Mouse (Mus musculus) G1E (cell line): ENCODE results near the gene Tnrc18. TPM values are rescaled to one million over a fixed set of nuclear protein-coding genes. Genes with fewer than 3 reads are reported as not detected.

ENCODE experiments used
- ATAC-seq: 2 replicates; pipeline ENCODE4 v1.8.0; 2016; ENCODE audit warnings: mild to moderate bottlenecking; ENCODE audit not compliant: insufficient number of reproducible peaks, poor library complexity, low FRiP score, severe bottlenecking; ENCODE audit errors: extremely low read depth
- DNase-seq: peaks from one replicate; pipeline ENCODE4 v3.0.0; 2012; ENCODE audit warnings: low spot score
- H3K27me3 ChIP-seq: 2 replicates; pipeline ENCODE4 v1.6.1; 2012; ENCODE audit warnings: mild to moderate bottlenecking, low read length, inconsistent platforms; ENCODE audit not compliant: insufficient read depth
- H3K36me3 ChIP-seq: replicated peaks from 2 replicates; pipeline ENCODE3; 2012; ENCODE audit warnings: mild to moderate bottlenecking, inconsistent platforms
- H3K4me1 ChIP-seq: 2 replicates; pipeline ENCODE4 v1.6.1; 2012; ENCODE audit warnings: low read depth, low read length, inconsistent platforms, mixed read lengths; ENCODE audit not compliant: insufficient read depth
- H3K4me3 ChIP-seq: 2 replicates; pipeline ENCODE4 v1.5.1; 2012; ENCODE audit warnings: low read depth, mild to moderate bottlenecking, inconsistent platforms, low read length, moderate library complexity, mixed read lengths
- H3K9me3 ChIP-seq: replicated peaks from 2 replicates; pipeline ENCODE4 v1.6.1; 2012; ENCODE audit warnings: inconsistent platforms
- CTCF ChIP-seq: IDR thresholded peaks from 2 replicates; pipeline ENCODE4 v1.5.1; 2012; ENCODE audit warnings: low read depth, low read length, inconsistent platforms, mixed read lengths
- GATA1 ChIP-seq: IDR thresholded peaks from 2 replicates; pipeline ENCODE4 v1.6.1; 2012; ENCODE audit warnings: borderline replicate concordance, low read length, inconsistent platforms, mixed read lengths
- GATA2 ChIP-seq: IDR thresholded peaks from 2 replicates; pipeline ENCODE4 v1.6.1; 2012; ENCODE audit warnings: low read depth, low read length, inconsistent platforms, borderline replicate concordance
- POLR2AphosphoS5 ChIP-seq: IDR thresholded peaks from 2 replicates; pipeline ENCODE4 v1.6.1; 2012; ENCODE audit warnings: low read depth, low read length, inconsistent platforms; ENCODE audit not compliant: insufficient replicate concordance
- TAL1 ChIP-seq: conservative IDR thresholded peaks from 2 replicates; pipeline ENCODE4 v1.6.1; 2012; ENCODE audit warnings: low read depth, low read length, inconsistent platforms, mixed read lengths
- polyA plus RNA-seq: library from polyadenylated mRNA; stranded (reverse); fragments of >175 nt; gene quantifications from 2 replicates; pipeline ENCODE4 v1.2.3, GENCODE M21; 2012
- total RNA-seq, 2 experiments: library from RNA; stranded (forward) in 1 of 2; stranded (reverse) in 1 of 2; fragments of 200-1000 nt in 1 of 2; fragments of >200 nt in 1 of 2; fragmentation: Nextera tagmentation in 1 of 2; gene quantifications; 2 replicates each; pipeline ENCODE4 v1.2.3; 2014 to 2017

Tnrc18 gene
- total and polyA plus RNA-seq, 3 experiments: 5.4 to 81.6 (median 36.3) TPM

GRCm38 (mm10) chr5:142820276-142821265, 3.1 kb upstream of the Tnrc18 start:
- H3K4me3 ChIP-seq: peak overlapping the region; percentile 73
- H3K36me3 ChIP-seq: no peaks in the 10 kb centered on the region
- DNase-seq (peak; percentile 47), ATAC-seq (no peak)
- peaks cover 11% of the 10 kb centered on the region for H3K9me3 ChIP-seq
- TF ChIP-seq TAL1 (no peak), POLR2AphosphoS5 (no peak), GATA1 (no peak)
- H3K27me3 ChIP-seq: peaks cover 74% of the 10 kb centered on the region
- H3K4me1 ChIP-seq: peaks cover 60% of the 10 kb centered on the region

- Histone ChIP-seq H3K36me3 (no peaks in the 10 kb centered on the region), H3K4me1 (peaks cover 62% of the 10 kb centered on the region), H3K4me3 (peak overlapping the region; percentile 73), H3K27me3 (peaks cover 82% of the 10 kb centered on the region), H3K9me3 (peaks cover 21% of the 10 kb centered on the region)
- ATAC-seq: no peak
- peak; percentile 33 for DNase-seq
- no peak for TF ChIP-seq CTCF
- TF ChIP-seq GATA2: no peak
- TF ChIP-seq POLR2AphosphoS5: no peak
These were observed 2.2 kb upstream of the Tnrc18 start for GRCm38 (mm10) chr5:142819385-142820275.

DNA sequence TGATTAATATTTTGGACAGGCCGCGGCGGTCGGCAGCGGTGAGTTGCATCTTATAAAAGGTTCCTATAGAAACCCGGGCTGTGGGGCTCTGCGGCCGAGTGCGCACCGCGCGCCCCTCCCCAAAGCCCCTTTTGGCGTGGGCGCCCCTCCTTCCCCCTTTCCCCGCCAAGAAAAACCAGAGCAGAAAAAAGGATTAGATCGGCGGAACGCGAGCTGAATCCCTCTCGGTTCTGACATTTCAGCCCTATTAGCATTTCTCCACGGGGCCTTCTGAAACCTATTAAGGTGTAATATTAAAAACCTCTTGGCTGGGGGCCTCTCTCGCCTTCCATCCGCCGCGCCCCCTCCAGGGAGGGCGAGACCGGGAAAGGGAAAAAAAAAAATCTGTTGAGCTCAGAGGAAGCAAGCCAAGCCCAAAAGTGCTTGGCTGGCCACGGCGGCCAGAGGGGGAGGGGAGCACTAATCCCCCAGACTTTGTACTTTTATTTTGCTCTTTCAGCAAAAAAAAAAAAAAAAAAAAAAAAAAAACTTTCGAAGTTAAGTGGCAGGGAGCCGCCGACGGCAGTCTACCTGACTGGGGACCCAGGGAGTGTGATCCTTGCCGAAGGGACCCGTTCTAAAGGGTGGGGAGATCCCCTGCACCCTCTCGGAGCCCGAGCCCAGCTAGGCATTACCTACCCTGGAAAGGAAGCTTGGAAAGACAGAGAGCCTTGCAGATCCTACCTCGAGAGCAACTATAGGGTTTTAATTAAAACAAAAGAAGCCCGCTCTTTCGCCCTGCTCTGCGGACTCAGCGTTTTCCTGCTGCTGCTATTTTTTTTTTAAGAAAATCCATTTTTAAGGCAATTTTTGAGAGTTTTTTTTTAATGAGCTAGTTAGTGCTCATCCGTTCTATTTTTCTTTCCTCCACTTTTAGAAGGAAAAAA, 1.2 kb upstream of the Tnrc18 start:
- Histone ChIP-seq H3K36me3 (no peaks in the 10 kb centered on the region), H3K4me3 (peak overlapping the region; percentile 73), H3K27me3 (peaks cover 86% of the 10 kb centered on the region), H3K9me3 (peaks cover 26% of the 10 kb centered on the region), H3K4me1 (peaks cover 57% of the 10 kb centered on the region)
- TF ChIP-seq GATA1 (no peak), CTCF (no peak), POLR2AphosphoS5 (no peak), GATA2 (no peak), TAL1 (no peak)
- no peak for ATAC-seq
- DNase-seq: no peak

DNA sequence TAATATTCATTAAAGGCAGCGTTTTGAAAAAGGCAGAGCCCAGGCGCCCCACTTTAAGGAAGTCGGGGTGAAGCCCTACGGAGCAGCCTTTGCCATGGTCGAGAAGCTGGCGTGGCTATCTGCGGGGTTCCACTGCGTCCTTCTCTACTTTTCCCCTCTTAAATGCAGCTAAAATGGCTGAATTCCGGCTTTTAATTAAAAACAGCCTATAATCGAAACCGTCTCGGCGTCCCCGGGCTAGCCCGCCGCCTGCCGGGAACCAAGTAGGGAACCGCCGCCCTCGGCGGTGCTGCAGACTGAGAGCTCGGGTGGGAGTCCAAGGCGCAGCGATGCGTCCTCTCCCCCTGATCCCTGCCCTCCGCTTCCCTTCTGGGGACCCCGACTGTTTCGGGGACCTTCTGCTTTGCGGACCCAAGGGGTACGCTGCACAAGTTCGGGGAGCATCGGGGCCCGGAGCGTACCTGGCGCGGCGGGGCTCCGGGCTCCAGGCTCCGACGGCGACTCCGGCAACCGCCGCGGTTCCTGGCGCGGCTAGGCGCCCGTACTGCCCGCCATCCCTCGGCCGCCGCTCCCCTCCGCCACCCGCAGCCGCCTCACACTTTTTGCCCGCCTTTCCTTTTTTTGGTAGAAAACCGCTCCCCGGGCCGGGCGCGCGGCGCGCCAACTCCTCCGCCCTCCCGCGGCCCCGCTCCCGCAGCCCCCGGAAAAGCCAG, 495 bp downstream of the Tnrc18 start:
- peak; percentile 45 for DNase-seq

More for the DNA sequence above, 495 bp downstream of the Tnrc18 start:
- TF ChIP-seq GATA1: no peak
- no peak for TF ChIP-seq GATA2
- no peak for TF ChIP-seq POLR2AphosphoS5
- TF ChIP-seq CTCF: no peak
- no peak for TF ChIP-seq TAL1
- peaks cover 4% of the 10 kb centered on the region for H3K36me3 ChIP-seq
- no peak for ATAC-seq
- H3K27me3 ChIP-seq: peaks cover 88% of the 10 kb centered on the region
- peak overlapping the region; percentile 73 for H3K4me3 ChIP-seq
- H3K4me1 ChIP-seq: peaks cover 57% of the 10 kb centered on the region
- peaks cover 26% of the 10 kb centered on the region for H3K9me3 ChIP-seq
